Mouse (Mus musculus): Measurements from ENCODE around the gene Zfp580. TPM values are rescaled to one million over a fixed set of nuclear protein-coding genes. Genes with fewer than 3 reads are reported as not detected.

Zfp580 gene
- polyA plus RNA-seq, 1 experiment: not detected

- Histone ChIP-seq H3K4me3 (ENCODE audit: insufficient read depth, low read depth, low read length) (no peak overlapping the region), H3K4me1 (ENCODE audit: control insufficient read depth, insufficient read depth, low read length) (peaks cover 30% of the 10 kb centered on the region), H3K27ac (ENCODE audit: insufficient read depth, low read depth, low read length) (no peak overlapping the region)
- WGBS: 94% methylated on average over 1 of the region's 1 CpGs
- TF ChIP-seq CTCF (IDR thresholded peaks at IDR 0.05; ENCODE audit: insufficient read depth, low read depth, low read length): no peak
These were observed 7.3 kb downstream of the Zfp580 start for GRCm38 (mm10) chr7:5058631-5059030.

GRCm38 (mm10) chr7:5059421-5059820, 8.1 kb downstream of the Zfp580 start:
- 87% methylated on average over 12 of the region's 12 CpGs for WGBS
- H3K27ac ChIP-seq (ENCODE audit: insufficient read depth, low read depth, low read length): no peak overlapping the region

GRCm38 (mm10) chr7:5060239-5060731, 8.9 kb downstream of the Zfp580 start:
- 3% methylated on average over 27 of the region's 27 CpGs for WGBS

More at GRCm38 (mm10) chr7:5059421-5059820, 8.1 kb downstream of the Zfp580 start:
- no peak overlapping the region for H3K4me3 ChIP-seq (ENCODE audit: insufficient read depth, low read depth, low read length)
- peaks cover 28% of the 10 kb centered on the region for H3K4me1 ChIP-seq (ENCODE audit: control insufficient read depth, insufficient read depth, low read length)
- TF ChIP-seq CTCF (IDR thresholded peaks at IDR 0.05; ENCODE audit: insufficient read depth, low read depth, low read length) (no peak), POLR2A (IDR thresholded peaks at IDR 0.05; ENCODE audit: insufficient read depth, low read depth, low read length) (no peak)

DNA sequence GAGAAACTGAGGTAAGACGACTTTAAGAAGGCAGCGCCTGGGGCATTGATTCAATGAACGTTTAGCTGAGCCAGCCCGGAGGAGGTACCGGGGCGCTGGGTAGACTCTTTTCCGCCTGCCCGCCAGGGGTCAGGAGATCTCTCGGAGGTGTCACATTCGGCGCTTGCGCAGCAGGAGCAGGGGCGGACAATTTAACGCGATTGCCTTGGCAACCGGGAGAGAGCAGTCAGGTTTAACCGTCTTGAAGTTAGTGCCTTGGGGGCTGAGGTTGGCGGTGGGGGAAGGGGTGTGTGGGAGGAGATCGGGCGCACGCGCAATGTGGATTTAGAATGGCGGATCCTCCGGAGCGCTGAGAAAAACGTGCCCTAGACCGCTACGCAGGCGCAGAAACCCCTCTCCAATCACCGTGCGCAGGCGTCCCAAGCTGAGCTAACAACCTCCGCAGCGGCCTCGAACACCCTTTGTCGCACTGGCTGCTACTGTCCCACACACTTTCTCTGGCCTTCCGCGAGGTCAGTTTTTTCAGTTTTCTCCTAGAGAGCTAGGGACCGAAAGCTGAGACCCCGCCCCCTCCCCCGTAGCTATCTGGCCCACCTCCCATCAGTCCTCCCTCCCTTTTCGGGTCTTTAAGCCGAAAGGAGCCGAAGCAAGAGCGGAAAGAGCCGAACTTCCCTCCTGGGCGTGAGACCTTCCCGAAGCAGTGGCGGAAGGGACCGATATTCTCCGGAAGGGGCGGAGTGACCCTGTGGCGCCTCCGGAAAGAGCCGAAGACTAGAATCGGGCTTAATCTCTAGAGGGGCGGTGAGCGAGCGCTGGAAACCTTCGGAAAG, 9.8 kb downstream of the Zfp580 start:
- Histone ChIP-seq H3K27ac (ENCODE audit: insufficient read depth, low read depth, low read length) (peak overlapping the region; percentile 97), H3K4me3 (ENCODE audit: insufficient read depth, low read depth, low read length) (peak overlapping the region; percentile 63), H3K4me1 (ENCODE audit: control insufficient read depth, insufficient read depth, low read length) (peaks cover 27% of the 10 kb centered on the region)
- TF ChIP-seq CTCF (IDR thresholded peaks at IDR 0.05; ENCODE audit: insufficient read depth, low read depth, low read length) (peak; percentile 70), POLR2A (IDR thresholded peaks at IDR 0.05; ENCODE audit: insufficient read depth, low read depth, low read length) (peak; percentile 46)
- WGBS: under 1% methylated on average over 60 of the region's 60 CpGs

More at GRCm38 (mm10) chr7:5060239-5060731, 8.9 kb downstream of the Zfp580 start:
- peak; percentile 29; the same call in 1 of the 2 replicates for TF ChIP-seq CTCF (IDR thresholded peaks at IDR 0.05; ENCODE audit: insufficient read depth, low read depth, low read length)
- TF ChIP-seq POLR2A (IDR thresholded peaks at IDR 0.05; ENCODE audit: insufficient read depth, low read depth, low read length): no peak
- Histone ChIP-seq H3K4me1 (ENCODE audit: control insufficient read depth, insufficient read depth, low read length) (peaks cover 23% of the 10 kb centered on the region), H3K27ac (ENCODE audit: insufficient read depth, low read depth, low read length) (peak overlapping the region; percentile 96), H3K4me3 (ENCODE audit: insufficient read depth, low read depth, low read length) (peak overlapping the region; percentile 63)

DNA sequence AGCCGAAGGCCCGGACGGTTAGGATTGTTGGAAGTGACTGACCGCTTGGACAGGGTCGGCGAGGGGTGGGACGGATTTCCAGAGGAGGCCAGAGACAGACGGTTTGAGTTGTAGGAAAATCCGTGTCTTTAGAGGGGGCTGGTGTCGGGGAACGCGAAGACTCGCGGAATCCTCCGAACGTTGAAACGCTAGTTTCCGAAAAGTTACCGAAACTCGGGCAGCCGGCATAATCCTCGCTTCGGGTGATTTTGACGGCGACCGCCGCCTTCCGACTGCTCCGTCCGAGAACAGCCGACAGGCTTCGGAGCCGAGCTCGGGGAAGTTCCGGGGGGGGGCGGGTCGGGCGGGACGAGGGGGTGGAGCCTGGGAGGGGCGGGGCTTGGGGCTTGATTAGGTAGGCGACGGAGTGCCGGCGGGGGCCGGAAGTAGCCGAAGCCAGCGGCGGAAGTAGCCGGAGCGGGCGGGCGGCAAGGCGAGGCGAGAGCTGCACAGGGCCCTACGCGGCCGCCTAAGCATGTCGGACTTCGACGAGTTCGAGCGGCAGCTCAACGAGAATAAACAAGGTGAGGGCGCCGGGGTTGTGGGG, 10.5 kb downstream of the Zfp580 start, which contains the start of gene U2af2:
U2af2 (plus strand) TSS at position 370 of the 586 bp plus-strand sequence.
- Histone ChIP-seq H3K4me1 (ENCODE audit: control insufficient read depth, insufficient read depth, low read length) (peaks cover 29% of the 10 kb centered on the region), H3K27ac (ENCODE audit: insufficient read depth, low read depth, low read length) (peak within 1 kb of the TSS; percentile 97), H3K4me3 (ENCODE audit: insufficient read depth, low read depth, low read length) (peak within 1 kb of the TSS; percentile 63)
- TF ChIP-seq POLR2A (IDR thresholded peaks at IDR 0.05; ENCODE audit: insufficient read depth, low read depth, low read length) (peak; percentile 25), CTCF (IDR thresholded peaks at IDR 0.05; ENCODE audit: insufficient read depth, low read depth, low read length) (0 out of 2 replicates have a peak, but pooled peaks have one; percentile 28)
- 1% methylated on average over 65 of the region's 65 CpGs for WGBS

DNA sequence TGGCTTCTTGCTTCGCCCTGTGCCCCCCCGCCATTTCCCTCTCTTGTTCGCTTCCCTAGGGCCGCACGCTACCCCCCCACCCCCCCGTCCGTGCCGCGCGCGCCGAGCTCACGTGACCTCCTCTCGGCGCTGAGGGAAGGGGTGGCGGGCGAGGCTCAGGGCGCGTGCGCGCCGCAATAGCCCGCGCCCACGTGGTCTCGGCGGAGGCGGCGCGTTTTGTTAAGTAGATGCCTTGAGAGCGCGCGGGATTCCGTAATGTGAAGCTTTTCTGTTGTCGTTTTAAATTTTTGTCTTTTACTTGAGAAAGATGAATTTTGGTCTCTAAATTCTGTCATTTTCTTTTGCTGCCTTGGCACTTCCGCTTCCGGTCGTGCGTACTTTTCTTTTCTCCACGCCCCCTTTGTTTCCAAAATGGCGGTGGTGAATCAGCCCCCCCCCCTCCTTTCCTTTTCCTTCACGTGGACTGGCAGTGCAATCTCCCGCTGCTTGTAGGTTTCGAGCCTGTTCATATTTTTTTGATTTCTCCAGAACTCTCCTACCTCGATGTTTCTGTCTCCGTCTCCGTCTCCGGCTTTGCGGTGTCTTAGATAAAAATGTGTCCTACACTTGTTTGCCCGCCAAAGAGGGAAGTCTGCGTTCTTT, 11.1 kb downstream of the Zfp580 start:
- under 1% methylated on average over 51 of the region's 51 CpGs for WGBS
- TF ChIP-seq CTCF (IDR thresholded peaks at IDR 0.05; ENCODE audit: insufficient read depth, low read depth, low read length) (no peak), POLR2A (IDR thresholded peaks at IDR 0.05; ENCODE audit: insufficient read depth, low read depth, low read length) (no peak)
- Histone ChIP-seq H3K4me3 (ENCODE audit: insufficient read depth, low read depth, low read length) (peak overlapping the region; percentile 63), H3K4me1 (ENCODE audit: control insufficient read depth, insufficient read depth, low read length) (peaks cover 29% of the 10 kb centered on the region), H3K27ac (ENCODE audit: insufficient read depth, low read depth, low read length) (peak overlapping the region; percentile 42; the same call in 1 of the 2 replicates)

DNA sequence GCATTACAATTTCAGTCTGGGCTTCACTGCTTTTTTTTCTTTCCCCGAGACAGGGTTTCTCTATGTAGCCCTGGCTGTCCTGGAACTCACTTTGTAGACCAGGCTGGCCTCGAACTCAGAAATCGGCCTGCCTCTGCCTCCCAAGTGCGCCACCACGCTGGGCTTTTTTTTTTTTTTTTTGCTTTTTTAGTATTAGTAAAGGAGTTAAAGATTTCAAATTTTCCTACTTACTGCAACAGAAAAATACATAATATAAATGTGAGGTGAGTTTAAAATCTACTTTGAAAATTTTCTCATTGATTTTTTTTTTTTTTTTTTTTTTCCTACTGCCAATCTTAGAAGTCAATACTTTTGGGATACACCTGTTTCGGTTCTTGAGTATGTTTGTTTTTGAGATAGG, 13.5 kb downstream of the Zfp580 start:
- Histone ChIP-seq H3K4me3 (ENCODE audit: insufficient read depth, low read depth, low read length) (no peak overlapping the region), H3K27ac (ENCODE audit: insufficient read depth, low read depth, low read length) (no peak overlapping the region), H3K4me1 (ENCODE audit: control insufficient read depth, insufficient read depth, low read length) (peaks cover 18% of the 10 kb centered on the region)
- 94% methylated on average over 6 of the region's 6 CpGs for WGBS
- TF ChIP-seq CTCF (IDR thresholded peaks at IDR 0.05; ENCODE audit: insufficient read depth, low read depth, low read length) (no peak), POLR2A (IDR thresholded peaks at IDR 0.05; ENCODE audit: insufficient read depth, low read depth, low read length) (no peak)

DNA sequence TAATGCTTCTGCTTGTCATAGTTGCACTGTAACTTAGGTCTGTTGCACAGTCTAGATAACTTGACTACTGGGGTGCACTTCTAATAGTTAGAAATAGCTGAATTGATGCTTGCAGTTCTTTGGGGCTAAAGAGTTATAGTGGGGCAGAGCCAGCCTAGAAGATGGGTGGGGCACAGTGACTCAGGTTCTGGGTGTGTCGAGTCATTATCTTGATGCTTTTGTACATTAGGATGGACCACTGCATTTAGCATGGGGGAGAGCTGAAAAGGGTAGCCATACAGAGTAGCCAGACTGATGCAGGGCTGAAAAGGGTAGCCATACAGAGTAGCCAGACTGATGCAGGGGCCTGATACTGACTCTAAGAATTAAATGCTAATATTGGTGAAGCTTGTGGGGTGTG, 22.2 kb downstream of the Zfp580 start:
- 0 out of 2 replicates have a peak, but pooled peaks cover 2% of the 10 kb centered on the region for H3K4me1 ChIP-seq (ENCODE audit: control insufficient read depth, insufficient read depth, low read length)
- TF ChIP-seq POLR2A (IDR thresholded peaks at IDR 0.05; ENCODE audit: insufficient read depth, low read depth, low read length) (no peak), CTCF (IDR thresholded peaks at IDR 0.05; ENCODE audit: insufficient read depth, low read depth, low read length) (no peak)
- H3K27ac ChIP-seq (ENCODE audit: insufficient read depth, low read depth, low read length): no peak overlapping the region
- 55% methylated on average over 1 of the region's 1 CpGs for WGBS
- H3K4me3 ChIP-seq (ENCODE audit: insufficient read depth, low read depth, low read length): no peak overlapping the region

All from olfactory bulb, adult 2 months (tissue).